Mouse (Mus musculus) olfactory bulb, adult 2 months (tissue): ENCODE results near the gene Wrb. TPM values are rescaled to one million over a fixed set of nuclear protein-coding genes. Genes with fewer than 3 reads are reported as not detected.
"Not testable (repeated sequence)": the region's sequence is repeated elsewhere in the genome, so short reads cannot be mapped to it uniquely, and the experiment has no call there.

Experiments used
- H3K27ac ChIP-seq: fragments of 200-500 bp; 2 replicates; pipeline ENCODE4 v1.5.1; 2012; ENCODE audit warnings: low read depth, low read length; ENCODE audit not compliant: insufficient read depth
- H3K4me1 ChIP-seq: fragments of 200-500 bp; 2 replicates; pipeline ENCODE4 v1.6.1; 2012; ENCODE audit warnings: low read length; ENCODE audit not compliant: control insufficient read depth, insufficient read depth
- H3K4me3 ChIP-seq: fragments of 200-500 bp; 2 replicates; pipeline ENCODE4 v1.5.1; 2012; ENCODE audit warnings: mild to moderate bottlenecking, low read depth, low read length, moderate library complexity; ENCODE audit not compliant: insufficient read depth
- CTCF ChIP-seq: fragments of 200-500 bp; IDR thresholded peaks from 2 replicates; pipeline ENCODE4 v1.5.1; 2012; ENCODE audit warnings: low read depth, mild to moderate bottlenecking, low read length, moderate library complexity; ENCODE audit not compliant: insufficient read depth
- POLR2A ChIP-seq: fragments of 200-500 bp; IDR thresholded peaks from 2 replicates; pipeline ENCODE4 v1.6.1; 2012; ENCODE audit warnings: mild to moderate bottlenecking, low read depth, low read length, moderate library complexity; ENCODE audit not compliant: insufficient read depth
- WGBS: fragments of 180-500 bp; shearing (Covaris S2); methylation state at CpG from one replicate; pipeline ENCODE4 v1.1.7; 2018; 5-methylcytosine and 5-hydroxymethylcytosine counted together
- polyA plus RNA-seq: library from polyadenylated mRNA; stranded (reverse); fragments of >200 nt; gene quantifications from 2 replicates; pipeline ENCODE4 v1.2.4, GENCODE M21; 2012; ENCODE audit warnings: low replicate concordance; ENCODE audit not compliant: missing spikeins, insufficient read depth, insufficient read length

Wrb gene
- polyA plus RNA-seq, 1 experiment: not detected

GRCm38 (mm10) chr16:96126684-96127171, 18.5 kb upstream of the Wrb start:
- TF ChIP-seq CTCF (no peak), POLR2A (no peak)
- no peak overlapping the region for H3K27ac ChIP-seq
- peaks cover 2% of the 10 kb centered on the region for H3K4me1 ChIP-seq
- peak overlapping the region; percentile 92 for H3K4me3 ChIP-seq
- WGBS: 4% methylated on average over 19 of the region's 19 CpGs

GRCm38 (mm10) chr16:96127288-96127656, 17.9 kb upstream of the Wrb start:
- WGBS: under 1% methylated on average over 45 of the region's 52 CpGs
- Histone ChIP-seq H3K4me3 (peak overlapping the region; percentile 92), H3K4me1 (peaks cover 2% of the 10 kb centered on the region), H3K27ac (peak overlapping the region; percentile 96)
- TF ChIP-seq POLR2A (0 out of 2 replicates have a peak, but pooled peaks have one; percentile 52), CTCF (no peak)

GRCm38 (mm10) chr16:96127657-96128344, 17.4 kb upstream of the Wrb start, which contains the start of gene Hmgn1:
TSS of gene Hmgn1 (minus strand) at chr16:96127729.
- H3K4me3 ChIP-seq: peak within 1 kb of the TSS; percentile 92
- under 1% methylated on average over 67 of the region's 72 CpGs for WGBS
- H3K4me1 ChIP-seq: peaks cover 2% of the 10 kb centered on the region
- TF ChIP-seq CTCF (no peak), POLR2A (peak; percentile 90)
- peak within 1 kb of the TSS; percentile 99 for H3K27ac ChIP-seq

- Histone ChIP-seq H3K27ac (peak overlapping the region; percentile 99), H3K4me3 (peak overlapping the region; percentile 92), H3K4me1 (peaks cover 2% of the 10 kb centered on the region)
- WGBS: 1% methylated on average over 9 of the region's 9 CpGs
- no peak for TF ChIP-seq CTCF
- TF ChIP-seq POLR2A: no peak
Measured at GRCm38 (mm10) chr16:96128466-96128865, 16.7 kb upstream of the Wrb start.

- H3K4me1 ChIP-seq: peaks cover 20% of the 10 kb centered on the region
- 25% methylated on average over 6 of the region's 6 CpGs for WGBS
- H3K4me3 ChIP-seq, H3K27ac ChIP-seq: not testable (repeated sequence)
Measured at GRCm38 (mm10) chr16:96144748-96145109, 478 bp upstream of the Wrb start.

- H3K27ac ChIP-seq: no peak overlapping the region
- 2% methylated on average over 5 of the region's 5 CpGs for WGBS
- peak overlapping the region; percentile 95 for H3K4me3 ChIP-seq
- H3K4me1 ChIP-seq: peaks cover 25% of the 10 kb centered on the region
- TF ChIP-seq CTCF (no peak), POLR2A (no peak)
Measured at GRCm38 (mm10) chr16:96145814-96146213, 607 bp downstream of the Wrb start.

- H3K4me3 ChIP-seq: no peak overlapping the region
- H3K4me1 ChIP-seq: peaks cover 34% of the 10 kb centered on the region
- peak overlapping the region; percentile 56 for H3K27ac ChIP-seq
- TF ChIP-seq POLR2A: no peak
- no peak for TF ChIP-seq CTCF
- 55% methylated on average over 6 of the region's 6 CpGs for WGBS
Measured at GRCm38 (mm10) chr16:96148834-96149233, 3.6 kb downstream of the Wrb start.

GRCm38 (mm10) chr16:96149311-96149710, 4.1 kb downstream of the Wrb start:
- Histone ChIP-seq H3K4me1 (peaks cover 38% of the 10 kb centered on the region), H3K4me3 (no peak overlapping the region), H3K27ac (peak overlapping the region; percentile 56)
- 55% methylated on average over 9 of the region's 9 CpGs for WGBS
- TF ChIP-seq CTCF (no peak), POLR2A (no peak)

GRCm38 (mm10) chr16:96150995-96151394, 5.8 kb downstream of the Wrb start:
- H3K27ac ChIP-seq: no peak overlapping the region
- H3K4me3 ChIP-seq: no peak overlapping the region
- 56% methylated on average over 4 of the region's 4 CpGs for WGBS
- peaks cover 47% of the 10 kb centered on the region for H3K4me1 ChIP-seq
- TF ChIP-seq CTCF (no peak), POLR2A (no peak)

GRCm38 (mm10) chr16:96151551-96151950, 6.3 kb downstream of the Wrb start:
- TF ChIP-seq POLR2A (no peak), CTCF (peak; percentile 88)
- no peak overlapping the region for H3K27ac ChIP-seq
- 23% methylated on average over 9 of the region's 9 CpGs for WGBS
- peaks cover 47% of the 10 kb centered on the region for H3K4me1 ChIP-seq
- no peak overlapping the region for H3K4me3 ChIP-seq
